Mouse (Mus musculus): ENCODE results near the gene Hebp1.

Hebp1 gene

DNA sequence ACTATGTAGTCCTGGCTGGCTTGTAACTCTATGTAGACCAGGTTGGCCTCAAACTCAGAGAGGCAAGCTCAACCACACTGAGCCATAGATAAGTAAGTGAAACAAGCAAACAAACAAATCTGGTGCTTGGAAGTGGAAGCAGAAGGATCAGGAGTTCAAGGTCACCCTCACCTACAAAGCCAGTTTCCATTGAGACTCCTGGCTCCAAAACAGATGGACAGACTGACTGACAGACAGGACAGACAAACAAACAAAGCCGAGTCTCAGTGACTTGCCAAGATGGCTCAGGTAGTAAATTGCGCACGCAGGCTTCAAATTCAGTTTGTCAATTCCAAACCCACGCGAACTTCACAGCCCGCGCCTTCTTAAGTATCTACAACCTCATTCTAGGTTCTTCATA, 376 bp downstream of the Hebp1 start:
- DNase-seq (ENCODE audit: low spot score in 2 of 2): no peak

DNA sequence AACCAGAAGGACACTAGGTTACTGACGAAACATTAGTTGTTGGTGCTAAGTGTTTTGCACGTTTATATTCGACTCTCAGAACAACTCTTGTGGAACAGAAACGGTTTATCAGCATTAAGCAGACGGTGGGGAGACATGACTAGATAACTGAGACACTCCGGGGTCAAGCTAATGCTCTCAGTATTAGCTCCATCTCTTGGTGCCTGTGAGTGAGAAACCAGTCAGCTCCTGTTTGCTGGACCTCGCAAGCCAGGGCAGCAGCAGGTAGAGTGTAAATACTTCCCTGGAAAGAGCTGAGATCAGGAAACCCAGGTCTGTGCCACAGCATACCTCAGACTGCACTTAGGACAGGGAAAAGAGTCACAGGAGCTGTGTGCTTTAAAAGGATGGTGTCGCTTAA, 1.1 kb downstream of the Hebp1 start:
- DNase-seq (ENCODE audit: low spot score in 2 of 2): no peak

DNA sequence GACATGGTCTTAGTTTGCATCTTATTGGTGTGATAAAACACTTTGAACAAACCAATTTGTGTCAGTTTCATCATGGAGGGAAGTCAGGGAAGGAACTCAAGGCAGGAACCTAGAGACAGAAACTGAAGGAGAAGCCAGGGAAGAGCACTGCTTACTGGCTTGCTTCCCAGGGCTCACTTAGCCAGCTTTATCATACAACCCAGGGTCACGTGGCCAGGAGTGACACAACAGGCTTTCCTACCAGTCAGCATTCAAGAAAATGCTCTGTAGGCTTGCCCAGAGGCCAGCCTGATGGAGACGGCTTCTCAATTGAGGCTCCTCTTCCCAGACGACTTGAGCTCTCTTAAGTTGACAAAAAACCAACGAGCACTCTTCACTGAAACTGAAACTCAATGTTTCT, 2.9 kb downstream of the Hebp1 start:
- no peak for DNase-seq (ENCODE audit: low spot score in 2 of 2)

DNA sequence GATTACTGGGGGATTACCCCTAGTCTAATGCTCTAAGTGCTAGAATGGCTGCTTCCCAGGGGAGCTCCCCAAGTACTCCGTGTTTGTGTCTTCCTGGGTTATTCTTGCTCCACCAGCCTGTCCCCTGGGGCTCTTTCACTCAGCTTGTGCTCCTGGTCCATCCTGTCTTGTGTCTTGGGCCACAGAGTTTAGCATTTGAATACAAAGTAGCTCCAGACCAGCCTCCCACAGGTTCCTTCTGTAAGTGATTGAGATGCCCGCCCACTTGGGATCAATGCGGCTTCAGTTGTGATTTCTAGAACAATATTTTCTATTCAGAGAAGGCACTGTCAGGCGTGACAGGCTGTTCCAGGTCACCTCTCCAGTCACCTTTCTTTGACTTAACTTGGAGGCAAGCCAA, 4.1 kb downstream of the Hebp1 start:
- no peak for DNase-seq (ENCODE audit: low spot score in 2 of 2)

DNA sequence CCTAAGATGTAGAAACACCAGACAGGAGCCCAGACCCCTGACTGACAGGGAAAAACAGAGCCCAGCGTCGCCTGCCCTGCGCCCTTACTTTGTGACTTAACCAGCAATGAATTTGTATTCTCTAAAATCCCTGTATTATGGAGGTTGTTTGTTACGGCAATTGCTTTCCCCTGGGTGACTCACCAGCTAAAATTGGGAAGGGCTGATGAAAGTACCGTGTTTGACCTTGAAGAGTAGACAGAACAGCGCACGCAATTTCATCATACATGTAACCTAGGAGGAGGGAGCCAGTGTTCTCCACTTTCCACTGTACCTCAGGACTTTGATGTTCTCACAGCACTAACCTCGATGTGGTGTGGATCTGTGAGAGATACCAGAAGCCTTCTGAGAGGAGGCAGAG, 4.8 kb downstream of the Hebp1 start:
- no peak for DNase-seq (ENCODE audit: low spot score in 2 of 2)

DNA sequence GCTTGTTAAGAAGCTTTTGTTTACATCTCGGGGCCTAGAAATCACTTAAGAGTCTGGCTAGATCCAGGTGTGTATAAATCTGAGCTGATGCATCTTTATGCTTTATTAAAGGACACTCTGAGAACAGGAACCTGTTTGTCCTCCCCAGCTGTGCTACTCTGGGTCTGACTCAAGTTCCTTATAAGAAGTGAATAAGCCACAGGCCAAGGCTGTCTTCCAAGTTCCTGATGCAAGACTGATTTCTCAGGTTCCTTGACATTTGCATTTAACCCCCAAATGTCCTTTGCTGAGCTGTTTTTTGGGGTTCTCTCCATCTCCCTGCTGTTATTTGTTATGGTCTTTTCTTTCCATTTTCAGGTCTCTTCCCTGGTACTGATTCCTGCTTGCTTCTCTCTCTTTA, 5.9 kb downstream of the Hebp1 start:
- no peak for DNase-seq (ENCODE audit: low spot score in 2 of 2)

DNA sequence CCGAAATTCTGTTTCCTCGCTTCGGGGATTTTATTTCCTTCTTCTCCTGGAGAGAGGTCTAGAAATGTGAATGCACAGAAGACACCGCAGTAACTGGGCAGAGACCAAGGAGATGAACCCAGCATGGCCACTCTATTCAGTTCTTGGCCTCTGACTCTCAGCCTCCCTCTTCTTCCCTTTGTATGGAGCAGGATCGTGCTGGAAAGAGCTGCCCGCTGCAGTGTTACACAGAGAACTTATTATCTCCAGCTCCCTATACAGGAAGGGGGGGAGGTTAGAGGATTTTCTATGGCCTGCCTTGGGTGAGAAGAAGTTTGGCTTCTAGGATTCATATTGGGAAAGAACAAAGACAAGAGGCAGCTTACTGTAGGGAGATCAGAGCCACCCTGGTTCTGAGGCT, 7.7 kb downstream of the Hebp1 start:
- no peak for DNase-seq (ENCODE audit: low spot score in 2 of 2)

DNA sequence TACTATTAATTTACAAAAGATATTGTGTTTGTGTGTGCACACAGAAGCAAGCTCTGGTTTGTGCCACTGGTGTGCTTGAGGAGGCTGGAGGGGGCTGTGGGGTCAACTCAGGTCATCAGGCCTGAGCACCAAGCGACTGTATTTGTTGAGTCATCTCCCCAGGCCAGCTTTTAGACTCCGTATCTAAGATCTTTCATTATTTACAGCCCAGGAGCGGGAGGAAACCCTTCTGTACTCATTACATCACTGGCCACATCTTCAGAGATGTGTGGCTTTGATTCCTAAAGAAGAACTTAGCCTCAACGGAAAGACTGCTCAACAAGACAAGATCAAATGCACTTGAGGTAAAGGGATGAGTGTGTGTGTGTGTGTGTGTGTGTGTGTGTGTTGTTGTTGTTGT, 9.2 kb downstream of the Hebp1 start:
- DNase-seq (ENCODE audit: low spot score in 2 of 2): no peak

DNA sequence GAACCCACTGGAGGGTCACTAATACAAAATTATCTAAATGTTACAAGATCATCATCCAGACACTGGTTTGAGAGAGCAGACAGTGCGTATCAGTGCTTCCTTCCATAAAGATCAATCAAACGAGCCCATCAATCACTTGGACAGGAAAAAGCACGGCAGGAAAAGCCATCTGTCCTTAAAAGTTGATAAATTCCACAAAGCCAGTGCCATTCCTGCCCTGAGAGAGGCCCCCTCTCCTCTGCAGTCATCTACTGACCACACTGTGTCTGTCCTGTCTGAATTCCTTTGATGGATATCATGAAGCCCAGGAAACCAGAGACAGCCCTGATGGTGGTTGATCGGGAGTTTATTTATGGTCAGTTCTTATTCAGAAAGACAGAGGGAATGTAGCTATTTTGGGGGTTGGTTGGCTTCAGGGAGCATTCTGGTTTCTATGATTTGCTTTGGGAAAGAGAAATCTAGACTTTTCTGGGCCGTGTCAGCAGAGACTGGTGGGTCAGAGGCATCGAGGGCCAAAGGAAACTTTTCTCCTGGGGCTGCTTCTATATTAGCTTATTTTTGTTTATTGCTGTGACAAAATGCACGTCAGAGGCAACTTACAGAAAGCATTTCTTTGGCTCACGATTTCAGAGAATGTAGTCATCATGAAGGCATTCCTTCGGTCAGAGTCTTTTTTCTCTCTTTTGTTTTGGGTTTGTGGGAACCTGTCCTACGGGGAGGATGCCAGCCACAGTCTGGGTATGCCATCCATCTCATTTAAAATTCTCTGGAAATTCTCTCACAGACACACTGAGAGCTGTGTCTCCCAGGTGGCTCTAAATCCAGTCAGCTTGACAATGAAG, 10.5 kb downstream of the Hebp1 start:
- DNase-seq (ENCODE audit: low spot score in 2 of 2): no peak

DNA sequence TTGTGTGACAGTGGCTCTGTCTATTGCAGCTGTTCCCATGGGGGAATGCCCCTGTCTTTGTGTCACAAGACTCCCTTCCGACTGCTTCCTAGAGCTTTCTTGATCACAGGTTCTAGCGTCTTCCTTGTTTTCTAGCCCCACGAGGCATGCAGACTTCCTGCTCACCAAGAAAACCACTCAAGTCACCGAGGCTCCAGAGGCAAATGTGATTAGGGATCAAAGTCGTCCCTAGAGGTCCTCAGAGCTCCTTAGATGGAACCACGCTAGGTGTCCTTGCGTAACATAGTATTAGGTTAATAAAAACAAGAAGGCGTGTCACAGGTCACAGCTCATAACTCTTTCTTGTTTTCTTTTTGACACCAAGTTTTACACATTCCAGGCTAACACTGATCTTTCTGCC, 13.9 kb downstream of the Hebp1 start:
- no peak for DNase-seq (ENCODE audit: low spot score in 2 of 2)

DNA sequence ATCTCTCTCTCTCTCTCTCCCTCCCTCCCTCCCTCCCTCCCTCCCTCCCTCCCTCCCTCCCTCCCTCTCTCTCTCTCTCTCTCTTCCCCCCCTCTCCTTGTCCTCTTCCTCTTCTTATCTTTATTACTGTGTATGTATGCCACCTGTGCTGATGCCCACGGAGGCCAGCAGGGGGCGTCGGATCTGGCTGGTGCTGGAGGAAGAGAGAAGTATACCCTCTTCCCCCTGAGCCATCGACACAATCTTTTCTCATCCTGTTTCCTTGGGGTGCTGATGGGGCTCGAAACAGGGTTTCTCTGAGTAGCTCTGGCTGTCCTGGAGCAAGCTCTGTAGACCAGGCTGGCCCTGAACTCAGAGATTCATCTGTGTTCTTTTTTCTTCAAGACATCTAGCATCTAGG, 14.9 kb downstream of the Hebp1 start:
- DNase-seq (ENCODE audit: low spot score in 2 of 2): peak; percentile 22 to 43

DNA sequence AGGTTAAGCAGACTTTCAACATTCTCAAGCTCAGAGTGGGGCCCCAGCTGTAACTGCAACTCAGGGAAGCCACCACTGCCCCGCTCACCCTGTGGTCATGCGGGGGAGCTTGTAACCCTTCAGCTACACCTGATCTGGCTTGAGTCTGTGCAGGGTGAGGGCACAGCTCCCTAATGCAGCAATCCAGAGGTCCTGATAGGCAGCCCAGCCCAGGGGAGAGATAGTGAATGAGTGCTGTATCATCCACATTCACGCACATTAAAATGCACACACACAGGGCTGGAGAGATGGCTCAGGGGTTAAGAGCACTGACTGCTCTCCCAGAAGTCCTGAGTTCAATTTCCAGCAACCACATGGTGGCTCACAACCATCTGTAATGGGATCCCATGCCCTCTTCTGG, 19.2 kb downstream of the Hebp1 start:
- no peak for DNase-seq (ENCODE audit: low spot score in 2 of 2)

DNA sequence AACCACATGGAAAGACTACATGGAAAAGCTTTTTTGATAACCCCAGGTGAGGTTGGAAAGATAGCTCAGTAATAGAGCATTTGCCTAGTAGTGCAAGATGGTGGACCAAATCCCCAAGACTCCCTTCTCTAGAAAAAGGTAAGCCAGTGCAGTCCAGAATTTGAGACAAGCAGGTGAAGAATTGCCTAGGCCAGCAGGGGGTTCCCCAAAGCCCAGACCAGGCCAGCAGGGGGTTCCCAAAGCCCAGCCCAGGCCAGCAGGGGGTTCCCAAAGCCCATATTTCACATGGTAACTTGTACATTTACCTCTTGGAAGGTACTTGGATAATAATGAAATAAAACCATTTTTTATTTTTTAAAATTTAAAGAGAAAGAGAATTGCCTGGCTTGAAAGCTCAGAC, 20.6 kb downstream of the Hebp1 start:
- no peak for DNase-seq (ENCODE audit: low spot score in 2 of 2)

DNA sequence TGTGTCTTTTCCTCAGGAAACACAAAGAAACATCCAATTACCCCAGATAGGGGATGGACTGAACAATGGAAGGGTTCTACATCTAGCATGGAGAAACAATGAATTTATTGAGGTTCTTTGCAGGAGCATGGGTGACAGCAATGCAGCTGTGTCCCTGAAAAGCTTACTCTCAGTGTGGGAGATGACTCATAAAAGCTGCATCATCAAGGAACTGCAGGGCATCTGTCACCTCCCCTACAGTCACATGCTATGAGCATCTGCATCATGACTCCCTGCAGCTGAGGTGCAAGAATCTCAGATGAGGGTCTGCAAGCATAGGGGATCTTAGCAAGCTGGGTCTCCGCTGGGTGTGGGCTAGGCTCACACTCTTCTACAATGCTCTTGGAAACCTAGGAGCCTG, 22.8 kb downstream of the Hebp1 start:
- DNase-seq (ENCODE audit: low spot score in 2 of 2): no peak

DNA sequence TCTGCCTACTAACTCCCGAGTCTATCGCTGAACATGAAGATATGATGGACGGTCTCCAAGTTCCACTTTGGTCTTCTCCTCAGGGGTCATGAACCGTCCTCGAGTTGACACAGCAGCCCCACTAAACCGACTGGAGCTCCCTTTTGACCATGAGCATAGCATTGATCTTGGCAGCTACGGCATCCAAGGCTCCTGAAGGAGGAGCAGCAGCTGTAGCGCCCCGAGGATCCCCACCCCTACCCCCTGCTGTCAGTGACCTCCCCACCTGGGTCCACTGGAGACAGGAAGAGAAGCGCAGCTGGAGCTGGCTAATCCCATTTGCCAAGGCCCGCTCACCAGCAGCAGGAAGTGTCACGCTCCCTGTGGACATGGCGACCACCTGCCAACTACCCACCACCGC, 26.1 kb downstream of the Hebp1 start:
- no peak for DNase-seq (ENCODE audit: low spot score in 2 of 2)

DNA sequence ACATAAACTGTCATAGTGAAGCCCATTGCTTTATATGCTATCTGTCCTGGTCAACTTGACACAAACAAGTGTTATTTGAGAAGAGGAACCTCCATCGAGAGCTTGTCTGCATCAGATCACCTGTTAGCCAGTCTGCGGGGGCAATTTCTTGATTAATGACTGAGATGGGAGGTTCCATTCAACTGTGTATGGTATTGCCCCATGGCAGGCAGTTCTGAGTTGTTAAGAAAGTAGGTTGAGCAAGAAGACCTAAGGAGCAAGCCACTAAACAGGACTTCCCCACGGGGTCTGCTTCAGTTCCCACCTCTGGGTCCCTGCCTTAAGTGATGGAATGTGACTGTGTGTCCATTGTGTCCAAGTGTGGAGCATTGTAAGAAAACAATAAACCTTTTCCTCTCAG, 28.6 kb downstream of the Hebp1 start:
- DNase-seq (ENCODE audit: low spot score in 2 of 2): no peak

DNA sequence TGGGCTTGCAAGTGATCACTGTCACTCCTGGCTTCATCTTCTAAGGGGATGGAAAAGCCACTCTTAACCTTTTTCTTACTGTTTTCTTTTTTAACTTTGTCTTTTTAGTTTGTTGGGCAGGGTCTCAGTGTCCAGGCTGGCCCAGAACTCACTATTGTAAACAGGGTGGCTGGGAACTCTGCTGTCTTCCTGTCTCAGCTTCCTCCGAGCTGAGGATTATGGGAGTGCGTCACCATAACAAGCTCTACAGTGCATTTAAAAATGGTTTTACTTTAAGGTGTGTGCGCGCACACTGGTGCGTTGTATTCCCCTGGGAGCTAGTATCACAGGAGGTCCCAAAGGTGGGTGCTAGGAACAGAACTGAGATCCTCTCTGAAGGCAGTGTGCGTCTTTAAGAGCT, 29.4 kb downstream of the Hebp1 start:
- DNase-seq (ENCODE audit: low spot score in 2 of 2): peak; percentile 11 to 26

DNA sequence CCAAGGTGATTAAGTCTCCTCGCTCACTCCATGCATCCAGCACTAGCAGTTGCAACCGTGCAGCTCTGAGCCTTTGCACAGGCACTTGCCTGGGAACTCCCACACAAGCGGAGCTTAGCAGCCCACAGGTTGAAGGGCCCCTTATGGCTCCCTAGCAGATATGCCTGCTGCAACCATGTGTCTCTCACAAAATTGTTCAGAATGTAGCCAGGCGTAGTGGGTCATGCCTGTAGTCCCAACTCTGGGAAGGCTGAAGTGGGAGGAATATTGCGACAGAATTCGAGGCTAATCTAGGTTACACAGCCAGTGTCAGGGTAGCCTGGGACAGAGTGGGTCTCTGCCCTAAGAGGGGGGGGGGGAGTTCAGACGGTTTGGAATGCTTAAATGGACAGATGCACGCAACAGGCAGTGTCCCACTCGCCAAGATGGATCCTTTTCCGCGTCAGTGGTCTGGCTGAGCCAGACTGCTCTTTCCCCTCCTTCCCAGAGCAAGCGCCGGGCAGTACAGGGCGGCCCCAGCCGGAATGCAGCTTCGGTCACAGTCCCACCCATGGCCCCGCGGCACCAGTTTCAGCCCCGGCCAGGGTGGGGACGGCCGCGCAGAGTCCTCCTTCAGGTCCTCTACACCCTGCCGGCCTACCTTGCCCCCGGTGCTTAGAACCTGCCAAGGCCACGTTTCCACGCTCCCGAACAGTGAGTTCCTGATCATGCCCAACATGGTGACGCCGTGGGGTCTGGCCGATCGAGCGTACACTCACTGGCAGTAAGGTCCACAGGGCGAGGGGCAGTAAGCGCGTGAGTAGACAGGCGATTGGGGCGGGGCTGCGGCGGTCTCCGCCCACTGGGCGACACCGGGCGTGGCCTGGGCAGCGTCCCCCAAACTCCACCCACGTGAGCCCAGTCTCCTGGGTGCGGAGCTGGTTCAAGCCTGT, 30.2 kb downstream of the Hebp1 start:
- DNase-seq (ENCODE audit: low spot score in 2 of 2): peak; percentile 53 to 64

DNA sequence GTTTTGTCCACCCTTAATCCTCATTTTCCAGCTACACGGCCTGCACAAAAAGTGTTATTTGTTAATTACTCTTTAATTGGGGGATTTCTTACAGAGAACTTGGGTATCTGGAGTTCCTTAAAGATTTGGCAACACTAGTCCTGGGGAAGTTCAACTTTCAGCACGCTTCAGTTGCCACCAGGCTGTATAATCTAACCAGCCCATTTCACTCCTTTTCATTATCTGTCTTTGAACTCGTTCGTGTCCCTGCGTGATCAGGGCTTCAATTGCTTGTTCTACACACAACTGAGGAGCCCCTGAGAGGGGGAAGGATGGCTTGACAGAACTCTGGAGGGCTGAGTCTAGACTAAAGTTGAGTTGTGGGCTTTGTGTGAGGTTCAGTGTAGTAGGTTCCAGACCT, 31.1 kb downstream of the Hebp1 start:
- no peak for DNase-seq (ENCODE audit: low spot score in 2 of 2)

DNA sequence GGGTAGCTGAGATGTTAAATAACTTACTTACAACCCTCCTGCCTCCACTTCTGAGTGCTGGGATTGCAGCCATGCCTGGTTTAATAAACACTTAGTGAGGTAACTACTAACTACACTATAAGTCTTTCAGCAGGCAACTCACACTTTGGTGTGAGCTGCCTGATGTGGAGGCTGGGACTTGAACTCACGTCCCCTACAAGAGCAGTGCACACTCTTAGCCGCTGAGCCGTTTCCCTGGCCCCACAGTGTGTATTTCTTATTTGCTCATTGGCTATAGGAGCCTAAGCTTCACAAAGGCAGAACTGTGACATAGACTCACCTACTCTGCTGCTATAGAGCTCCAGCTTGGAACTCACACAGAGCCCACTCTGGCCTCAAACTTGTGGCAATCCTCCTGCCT, 31.6 kb downstream of the Hebp1 start:
- no peak for DNase-seq (ENCODE audit: low spot score in 2 of 2)

DNA sequence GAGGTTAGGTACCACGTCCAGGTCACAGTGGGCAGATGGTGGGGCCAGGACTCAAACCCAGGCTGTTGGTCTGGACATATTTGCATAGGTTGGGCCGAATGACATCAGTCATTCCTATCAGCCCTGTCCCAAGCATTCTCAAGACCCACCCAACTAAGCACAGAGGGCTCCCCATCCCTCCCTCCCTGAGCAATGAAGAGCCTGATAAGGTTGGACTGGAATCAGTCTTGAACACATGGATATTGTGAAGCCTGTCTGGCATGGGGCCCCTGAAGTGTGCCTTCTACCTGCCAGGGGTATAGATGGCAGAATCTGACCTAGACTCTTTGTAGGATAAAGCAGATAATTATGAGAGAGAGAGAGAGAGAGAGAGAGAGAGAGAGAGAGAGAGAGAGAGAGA, 32.1 kb downstream of the Hebp1 start:
- DNase-seq (ENCODE audit: low spot score in 2 of 2): no peak

DNA sequence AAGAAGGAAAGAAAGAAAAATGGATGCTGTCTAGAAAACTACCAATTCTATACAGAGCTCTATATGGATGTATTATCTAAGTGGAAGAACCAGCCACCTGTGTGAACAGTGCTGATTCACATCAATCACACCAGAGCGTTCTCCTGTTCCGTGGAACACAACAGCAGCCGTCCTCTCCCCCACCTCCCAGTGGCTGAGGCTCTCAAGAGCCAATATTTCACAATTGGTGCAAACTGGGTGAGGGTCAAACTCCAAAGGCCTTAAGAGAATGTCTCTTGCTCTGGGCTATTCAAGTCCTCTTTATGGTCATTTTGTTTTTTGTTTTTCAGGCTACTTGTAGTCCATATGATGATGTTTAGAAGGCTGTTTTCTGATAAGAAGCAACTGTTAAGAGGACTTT, 32.6 kb downstream of the Hebp1 start:
- no peak for DNase-seq (ENCODE audit: low spot score in 2 of 2)

DNA sequence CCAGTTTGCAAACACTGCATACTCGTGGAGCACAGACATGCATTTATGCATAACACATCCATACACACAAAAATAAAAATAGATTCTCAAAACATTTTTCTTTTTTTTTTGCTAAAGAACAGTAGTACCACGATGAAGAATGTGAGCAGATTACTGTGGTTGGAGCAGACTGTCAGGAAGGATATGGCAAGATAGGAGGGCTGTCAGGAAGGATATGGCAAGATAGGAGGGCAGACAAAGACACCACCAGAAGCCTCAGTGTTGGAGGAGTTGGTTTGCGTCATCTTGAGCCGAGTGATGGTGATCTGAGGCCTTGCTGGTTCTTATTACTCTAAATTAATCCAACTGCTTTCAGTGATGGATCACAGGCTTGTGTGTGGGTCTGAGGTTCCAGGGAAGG, 35.0 kb downstream of the Hebp1 start:
- DNase-seq (ENCODE audit: low spot score in 2 of 2): no peak
